Mouse (Mus musculus) forebrain, embryonic 12.5 days (tissue): ENCODE measurements at regions not wholly inside any gene's neighbourhood (a gene's known extent, or its start where the extent isn't known, plus 50 kb on each side); places are given as distances from the start of the nearest gene placed in this dataset.

Experiments
- ATAC-seq: fragments of 200-750 bp; cut with Nextera tagmentation; 2 replicates; pipeline ENCODE4 v1.8.0; 2017; ENCODE audit warnings: moderate TSS enrichment; ENCODE audit not compliant: low FRiP score
- H3K27ac ChIP-seq: fragments of 300-500 bp; sonication (generic); 2 replicates; pipeline ENCODE4 v1.5.1; 2016; ENCODE audit warnings: mild to moderate bottlenecking
- H3K27me3 ChIP-seq: fragments of 300-500 bp; sonication (generic); 2 replicates; pipeline ENCODE4 v1.6.1; 2016; ENCODE audit warnings: mild to moderate bottlenecking
- H3K36me3 ChIP-seq: fragments of 300-500 bp; sonication (generic); replicated peaks from 2 replicates; pipeline ENCODE4 v1.6.1; 2016; ENCODE audit warnings: mild to moderate bottlenecking
- H3K4me1 ChIP-seq: fragments of 300-500 bp; sonication (generic); 2 replicates; pipeline ENCODE4 v1.6.1; 2016
- H3K4me2 ChIP-seq: fragments of 300-500 bp; sonication (generic); 2 replicates; pipeline ENCODE4 v1.6.1; 2016; ENCODE audit warnings: mild to moderate bottlenecking, moderate library complexity
- H3K4me3 ChIP-seq: fragments of 300-500 bp; sonication (generic); replicated peaks from 2 replicates; pipeline ENCODE4 v1.5.1; 2016; ENCODE audit warnings: mild to moderate bottlenecking
- H3K9ac ChIP-seq: fragments of 300-500 bp; sonication (generic); 2 replicates; pipeline ENCODE4 v1.6.1; 2016; ENCODE audit warnings: mild to moderate bottlenecking
- H3K9me3 ChIP-seq: fragments of 300-500 bp; sonication (generic); 2 replicates; pipeline ENCODE4 v1.6.1; 2016
- WGBS: fragments of 180-500 bp; shearing (Covaris S2); methylation state at CpG from one replicate; pipeline ENCODE4 v1.1.7; 2016; 5-methylcytosine and 5-hydroxymethylcytosine counted together

DNA sequence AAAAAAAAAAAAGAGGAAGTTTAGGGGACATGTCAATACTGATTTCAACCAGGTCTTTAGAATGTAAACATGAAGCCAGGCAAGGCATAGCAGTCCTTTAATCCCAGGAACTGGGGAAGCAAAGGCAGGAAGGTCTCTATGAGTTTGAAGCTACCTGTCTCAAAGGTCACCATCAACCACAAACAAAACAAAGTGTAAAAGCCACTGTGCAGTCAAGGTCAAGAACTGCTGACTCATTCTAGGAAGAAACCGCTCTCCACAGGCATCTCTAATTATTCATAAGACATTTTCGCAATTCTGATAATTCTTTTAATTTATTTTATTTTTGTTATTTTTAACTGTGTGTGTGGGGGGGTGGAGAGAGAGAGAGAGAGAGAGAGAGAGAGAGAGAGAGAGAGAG lies 364.0 kb downstream of the Cntnap4 start:
- Histone ChIP-seq H3K9ac (no peak overlapping the region), H3K36me3 (no peaks in the 10 kb centered on the region), H3K27me3 (no peaks in the 10 kb centered on the region), H3K9me3 (no peaks in the 10 kb centered on the region), H3K4me3 (no peak overlapping the region), H3K27ac (no peak overlapping the region), H3K4me2 (no peak overlapping the region), H3K4me1 (no peaks in the 10 kb centered on the region)
- 94% methylated on average over 2 of the region's 2 CpGs for WGBS
- ATAC-seq = no peak

DNA sequence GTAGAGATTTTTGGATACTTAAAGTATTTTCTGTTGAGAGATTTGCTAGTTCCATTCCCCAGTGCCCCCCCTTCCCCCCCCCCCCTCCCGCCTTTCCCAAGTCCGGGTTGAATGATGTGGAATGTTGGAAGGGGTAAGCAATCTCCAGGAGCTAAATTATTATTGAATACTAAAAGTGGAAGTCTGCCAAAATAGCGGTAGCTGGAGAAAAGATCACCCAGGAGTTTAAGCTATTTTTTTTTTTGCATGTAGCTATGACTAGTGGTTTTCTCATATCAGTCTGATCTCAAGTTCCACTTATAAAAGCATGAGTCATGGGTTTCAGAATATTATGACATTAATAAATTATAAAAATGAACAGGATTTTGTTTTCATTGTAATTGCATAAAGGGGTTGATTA lies 365.6 kb downstream of the Cntnap4 start:
- no peak for ATAC-seq
- H3K4me2 ChIP-seq = no peak overlapping the region
- H3K9ac ChIP-seq = no peak overlapping the region
- WGBS = 89% methylated on average over 3 of the region's 3 CpGs
- no peak overlapping the region for H3K27ac ChIP-seq
- H3K4me3 ChIP-seq = no peak overlapping the region
- no peaks in the 10 kb centered on the region for H3K27me3 ChIP-seq
- H3K9me3 ChIP-seq = no peaks in the 10 kb centered on the region
- H3K4me1 ChIP-seq = no peaks in the 10 kb centered on the region
- no peaks in the 10 kb centered on the region for H3K36me3 ChIP-seq

DNA sequence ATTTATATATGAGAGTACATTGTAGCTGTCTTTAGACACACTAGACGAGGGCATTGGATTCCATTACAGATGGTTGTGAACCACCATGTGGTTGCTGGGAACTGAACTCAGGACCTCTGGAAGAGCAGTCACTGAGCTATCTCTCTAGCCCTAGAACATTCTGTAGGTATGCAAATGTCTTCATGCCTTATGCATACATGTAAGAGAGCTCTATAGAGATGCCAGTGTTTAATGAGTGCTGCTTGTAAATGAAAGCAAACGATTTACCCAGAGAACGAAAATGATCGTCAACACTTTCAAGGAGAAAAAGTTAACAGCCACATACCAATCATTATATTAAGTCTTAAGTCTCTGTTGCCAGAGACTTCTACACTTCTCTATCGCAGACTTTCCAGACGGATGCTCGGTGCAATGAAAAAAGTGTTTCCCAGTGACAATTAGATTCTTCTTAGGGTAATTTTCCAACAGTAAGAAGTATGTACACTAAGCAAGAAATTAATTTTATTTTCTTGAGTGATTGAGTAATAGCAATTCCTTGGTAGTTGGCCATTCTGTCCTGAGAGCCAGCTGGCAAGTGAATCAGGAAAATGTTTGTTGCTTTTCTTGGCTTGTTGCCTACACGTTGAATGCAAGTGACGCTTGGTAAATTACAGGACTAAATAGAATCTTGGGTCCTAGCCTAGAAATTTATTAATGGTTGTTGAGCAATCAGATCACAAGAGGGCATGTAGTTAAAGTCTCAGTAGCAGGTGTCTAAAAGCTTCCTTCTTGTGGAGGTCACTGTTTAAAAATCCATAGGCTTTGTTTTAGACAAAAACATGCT lies 366.3 kb downstream of the Cntnap4 start:
- H3K27me3 ChIP-seq = no peaks in the 10 kb centered on the region
- 0 out of 2 replicates have a peak, but pooled peaks cover 2% of the 10 kb centered on the region for H3K4me1 ChIP-seq
- H3K4me3 ChIP-seq = no peak overlapping the region
- H3K27ac ChIP-seq = 0 out of 2 replicates have a peak overlapping the region, but pooled peaks have one; percentile 13
- no peaks in the 10 kb centered on the region for H3K9me3 ChIP-seq
- no peaks in the 10 kb centered on the region for H3K36me3 ChIP-seq
- no peak for ATAC-seq
- WGBS = 73% methylated on average over 9 of the region's 9 CpGs
- H3K4me2 ChIP-seq = no peak overlapping the region
- H3K9ac ChIP-seq = no peak overlapping the region

DNA sequence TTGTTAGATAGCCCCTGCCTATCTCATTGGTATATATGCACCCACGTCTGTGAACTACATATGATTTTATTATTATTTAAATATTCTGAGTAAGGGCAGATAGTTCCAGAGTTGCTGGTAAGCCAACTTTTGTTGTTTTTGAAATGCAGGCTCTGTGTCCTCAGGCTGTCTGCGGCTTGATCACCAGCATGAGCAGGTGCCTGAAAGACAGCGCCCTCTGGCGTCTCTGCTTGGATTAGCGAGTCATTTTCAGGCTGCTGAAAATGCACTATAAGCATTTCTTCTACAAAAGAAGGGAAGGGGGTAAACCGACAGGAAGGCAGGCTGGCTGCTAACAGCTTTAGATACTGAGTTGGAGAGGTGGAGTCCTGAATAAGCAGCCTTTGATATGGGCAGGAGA lies 402.6 kb downstream of the Cntnap4 start:
- no peak overlapping the region for H3K9ac ChIP-seq
- no peaks in the 10 kb centered on the region for H3K9me3 ChIP-seq
- no peak overlapping the region for H3K27ac ChIP-seq
- H3K27me3 ChIP-seq = no peaks in the 10 kb centered on the region
- H3K36me3 ChIP-seq = no peaks in the 10 kb centered on the region
- no peak overlapping the region for H3K4me2 ChIP-seq
- WGBS = 6% methylated on average over 6 of the region's 6 CpGs
- no peak overlapping the region for H3K4me3 ChIP-seq
- peak; percentile 36; the same call in 1 of the 2 replicates for ATAC-seq
- H3K4me1 ChIP-seq = no peaks in the 10 kb centered on the region; the same call in 1 of the 2 replicates

DNA sequence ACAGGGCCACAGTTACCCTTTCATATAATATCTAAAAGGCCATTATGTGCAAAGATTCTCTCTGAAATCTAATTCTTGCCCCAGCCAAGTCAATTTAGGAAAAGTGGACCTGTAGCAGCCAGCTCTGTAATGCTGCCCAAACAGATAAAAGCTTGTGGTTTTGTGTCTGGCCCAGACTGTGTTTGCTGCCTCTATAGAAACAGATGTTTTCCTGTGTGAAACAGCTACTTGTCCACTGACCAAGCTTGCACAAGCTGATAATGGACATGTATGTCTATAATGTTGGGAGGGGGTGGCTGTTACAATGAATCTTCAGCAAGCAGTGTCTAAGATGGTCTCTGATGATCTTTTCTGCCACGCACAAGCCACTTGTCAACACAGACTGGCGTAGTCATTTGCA lies 405.9 kb downstream of the Cntnap4 start:
- no peak overlapping the region for H3K4me2 ChIP-seq
- H3K4me1 ChIP-seq = no peaks in the 10 kb centered on the region; the same call in 1 of the 2 replicates
- 81% methylated on average over 2 of the region's 2 CpGs for WGBS
- H3K36me3 ChIP-seq = no peaks in the 10 kb centered on the region
- ATAC-seq = no peak
- H3K4me3 ChIP-seq = no peak overlapping the region
- H3K27me3 ChIP-seq = no peaks in the 10 kb centered on the region
- H3K9ac ChIP-seq = no peak overlapping the region
- H3K9me3 ChIP-seq = no peaks in the 10 kb centered on the region
- H3K27ac ChIP-seq = no peak overlapping the region

DNA sequence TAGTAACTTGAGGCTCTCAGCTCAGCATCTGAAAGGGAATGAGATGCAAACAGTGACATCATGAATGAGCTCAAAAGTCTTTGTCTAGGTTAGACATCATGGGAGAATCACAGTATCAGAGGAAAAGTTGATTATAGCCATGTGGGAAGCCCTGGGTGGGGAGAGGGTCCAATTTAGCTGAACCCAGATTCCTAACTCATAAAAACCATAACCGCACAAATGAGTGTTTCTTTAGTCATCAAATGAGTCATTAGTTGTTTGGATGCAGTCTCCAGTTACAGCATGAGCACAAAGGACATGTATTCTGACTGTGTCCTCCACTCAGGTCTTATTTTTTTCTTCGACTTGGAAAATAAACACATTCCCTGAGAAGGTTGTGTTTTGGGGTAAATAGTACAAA lies 406.5 kb downstream of the Cntnap4 start:
- no peak for ATAC-seq
- Histone ChIP-seq H3K27ac (no peak overlapping the region), H3K9ac (no peak overlapping the region), H3K4me3 (no peak overlapping the region), H3K9me3 (no peaks in the 10 kb centered on the region), H3K27me3 (no peaks in the 10 kb centered on the region), H3K4me2 (no peak overlapping the region), H3K36me3 (no peaks in the 10 kb centered on the region), H3K4me1 (no peaks in the 10 kb centered on the region; the same call in 1 of the 2 replicates)
- WGBS = 87% methylated on average over 2 of the region's 2 CpGs

DNA sequence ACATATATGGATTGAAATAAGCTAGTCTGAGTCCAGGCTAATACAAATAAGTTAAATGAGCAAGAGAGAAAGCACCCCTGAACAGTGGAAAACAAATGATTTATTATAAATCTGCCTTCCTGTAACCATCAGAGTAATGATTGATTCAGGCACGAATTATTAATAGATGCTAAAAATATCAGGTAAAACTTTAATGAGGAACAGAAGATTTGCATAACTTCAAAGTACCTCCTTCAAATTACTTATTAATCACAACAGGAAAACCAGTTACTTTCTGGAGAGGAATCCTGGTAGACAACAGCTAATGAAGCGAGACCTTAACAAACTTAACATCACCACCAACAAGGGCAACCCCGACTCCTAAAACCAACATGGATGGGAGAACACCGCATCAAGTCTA lies 423.9 kb downstream of the Cntnap4 start:
- 85% methylated on average over 4 of the region's 4 CpGs for WGBS

DNA sequence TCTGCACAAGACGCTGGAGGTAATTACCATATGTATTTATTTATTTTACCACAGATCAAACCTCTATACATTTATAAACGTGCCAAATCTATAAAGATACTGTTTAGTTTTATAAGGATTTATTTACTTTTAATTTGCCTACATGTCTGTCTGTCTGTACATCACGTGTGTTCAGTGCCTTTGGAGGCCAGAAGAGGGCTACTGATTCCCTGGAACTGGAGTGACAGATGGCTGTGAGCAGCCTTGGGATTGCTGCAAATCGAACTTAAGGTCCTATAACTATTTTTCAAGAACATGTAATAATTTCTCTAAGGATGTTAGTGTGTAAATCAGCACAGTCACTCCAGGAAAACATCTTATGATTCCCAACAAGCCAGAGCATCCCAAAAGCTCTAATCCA lies 437.5 kb downstream of the Cntnap4 start:
- 73% methylated on average over 4 of the region's 4 CpGs for WGBS
- H3K36me3 ChIP-seq = no peaks in the 10 kb centered on the region
- no peaks in the 10 kb centered on the region for H3K9me3 ChIP-seq
- no peak overlapping the region for H3K9ac ChIP-seq
- no peak for ATAC-seq
- H3K27ac ChIP-seq = no peak overlapping the region
- H3K4me2 ChIP-seq = no peak overlapping the region
- H3K4me3 ChIP-seq = no peak overlapping the region
- no peaks in the 10 kb centered on the region for H3K4me1 ChIP-seq
- no peaks in the 10 kb centered on the region for H3K27me3 ChIP-seq

More for the DNA sequence above, 423.9 kb downstream of the Cntnap4 start:
- Histone ChIP-seq H3K4me3 (no peak overlapping the region), H3K36me3 (no peaks in the 10 kb centered on the region), H3K27me3 (no peaks in the 10 kb centered on the region), H3K4me2 (no peak overlapping the region), H3K9ac (no peak overlapping the region), H3K4me1 (no peaks in the 10 kb centered on the region), H3K27ac (no peak overlapping the region), H3K9me3 (no peaks in the 10 kb centered on the region)
- no peak for ATAC-seq

DNA sequence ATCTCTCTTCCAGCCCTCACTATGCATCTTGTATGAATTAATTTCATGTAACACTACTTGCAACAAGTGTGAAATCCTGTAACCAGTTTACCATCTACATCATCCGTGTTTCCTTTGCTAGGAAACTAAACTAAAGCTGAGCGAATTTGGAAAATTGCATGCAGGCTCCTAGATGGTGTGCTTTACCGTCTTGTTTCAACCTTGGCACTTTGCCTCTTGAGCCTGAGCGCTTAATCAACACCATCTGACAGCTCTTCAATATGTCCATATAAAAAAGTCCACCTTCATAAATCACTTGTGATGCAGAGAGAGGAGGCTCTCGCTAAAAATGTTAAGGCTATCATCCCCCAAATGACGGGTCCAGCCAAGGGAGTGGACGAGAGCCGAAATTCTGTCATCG lies 459.0 kb downstream of the Cntnap4 start:
- WGBS = 90% methylated on average over 9 of the region's 9 CpGs
- ATAC-seq = no peak
- Histone ChIP-seq H3K4me1 (no peaks in the 10 kb centered on the region), H3K27me3 (no peaks in the 10 kb centered on the region), H3K27ac (no peak overlapping the region), H3K9me3 (no peaks in the 10 kb centered on the region), H3K4me2 (no peak overlapping the region), H3K4me3 (no peak overlapping the region), H3K36me3 (no peaks in the 10 kb centered on the region), H3K9ac (no peak overlapping the region)

DNA sequence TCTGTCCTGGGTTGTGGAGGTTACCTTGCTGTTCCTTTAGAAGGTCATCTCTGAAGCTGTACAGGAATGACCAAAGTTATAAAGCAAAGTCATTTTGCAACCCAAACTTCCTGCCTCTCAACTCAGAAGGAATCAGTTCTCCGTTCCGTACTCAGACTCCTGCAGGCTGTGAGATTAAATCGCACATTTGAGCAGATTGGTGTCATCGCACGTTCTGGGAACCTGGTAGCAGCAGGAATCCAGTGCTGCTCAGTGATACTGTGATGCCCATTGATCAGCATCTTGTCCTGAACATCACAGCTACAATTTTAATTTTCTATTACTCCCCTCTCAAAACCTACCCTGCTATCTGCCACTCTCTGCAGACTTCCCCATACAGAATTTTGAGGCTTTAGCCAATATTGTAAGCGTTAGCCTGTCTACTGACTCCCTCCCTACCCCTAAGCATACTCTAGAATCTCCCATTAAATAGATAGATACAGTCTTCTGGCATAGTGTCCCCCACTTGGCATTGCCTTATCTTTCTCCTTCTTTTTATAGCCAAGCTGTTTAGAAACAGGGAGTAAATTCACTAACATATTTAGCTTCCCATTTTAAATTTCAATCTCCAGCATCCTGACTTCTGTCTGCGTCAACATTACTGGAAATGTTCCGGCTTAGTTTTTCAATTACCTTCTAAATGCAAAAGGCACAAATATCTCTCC lies 482.1 kb downstream of the Cntnap4 start:
- Histone ChIP-seq H3K4me2 (no peak overlapping the region), H3K4me3 (no peak overlapping the region), H3K9ac (no peak overlapping the region), H3K27ac (no peak overlapping the region), H3K36me3 (no peaks in the 10 kb centered on the region), H3K4me1 (no peaks in the 10 kb centered on the region), H3K9me3 (no peaks in the 10 kb centered on the region), H3K27me3 (no peaks in the 10 kb centered on the region)
- no peak for ATAC-seq
- 91% methylated on average over 8 of the region's 8 CpGs for WGBS

DNA sequence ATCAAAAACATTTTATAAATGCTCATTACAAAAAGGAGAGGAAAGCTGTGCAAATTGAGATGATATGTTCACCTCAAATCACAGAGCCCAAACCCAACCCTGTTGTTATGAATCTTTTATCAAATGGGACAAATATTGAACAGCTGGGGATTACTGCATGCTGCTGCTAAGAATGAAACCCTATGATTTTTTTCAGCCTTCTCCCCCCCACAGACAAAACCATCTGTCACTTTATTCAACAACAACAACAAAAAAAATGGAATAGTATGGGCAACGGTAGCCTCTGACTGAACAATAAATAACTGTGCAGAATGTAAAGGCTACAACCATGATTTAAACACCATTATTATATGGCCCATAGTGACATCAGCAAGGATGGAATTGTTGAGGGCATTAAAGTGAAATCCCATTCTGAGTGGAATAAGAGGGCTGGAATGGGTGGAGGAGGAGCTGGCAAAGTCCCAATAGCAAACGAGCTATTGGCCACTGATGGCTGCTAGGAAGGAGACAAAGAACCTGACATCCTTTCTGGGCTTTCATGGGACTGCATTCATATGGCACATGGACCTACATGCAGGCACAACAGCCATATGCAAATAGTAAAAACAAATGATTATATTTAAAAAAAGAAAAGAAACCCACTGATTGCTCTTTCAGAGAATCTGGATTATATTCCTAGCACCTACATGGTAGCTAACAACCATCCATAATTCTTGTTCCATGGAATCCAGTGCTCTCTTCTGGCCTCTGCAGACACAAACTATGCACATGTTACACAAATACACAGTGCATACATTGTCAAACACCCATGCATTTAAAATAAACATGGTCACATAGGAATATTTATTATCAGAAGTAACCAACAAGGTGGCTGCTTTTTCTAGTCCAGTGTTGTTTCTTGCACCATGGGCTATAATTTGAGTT lies 495.7 kb downstream of the Cntnap4 start:
- H3K4me2 ChIP-seq = no peak overlapping the region
- WGBS = 34% methylated on average over 2 of the region's 2 CpGs
- no peaks in the 10 kb centered on the region for H3K36me3 ChIP-seq
- no peaks in the 10 kb centered on the region for H3K27me3 ChIP-seq
- peak; percentile 78; the same call in 1 of the 2 replicates for ATAC-seq
- H3K9me3 ChIP-seq = no peaks in the 10 kb centered on the region
- no peak overlapping the region for H3K4me3 ChIP-seq
- no peak overlapping the region for H3K9ac ChIP-seq
- peak overlapping the region; percentile 65 for H3K27ac ChIP-seq
- H3K4me1 ChIP-seq = peaks cover 3% of the 10 kb centered on the region; the same call in 1 of the 2 replicates

DNA sequence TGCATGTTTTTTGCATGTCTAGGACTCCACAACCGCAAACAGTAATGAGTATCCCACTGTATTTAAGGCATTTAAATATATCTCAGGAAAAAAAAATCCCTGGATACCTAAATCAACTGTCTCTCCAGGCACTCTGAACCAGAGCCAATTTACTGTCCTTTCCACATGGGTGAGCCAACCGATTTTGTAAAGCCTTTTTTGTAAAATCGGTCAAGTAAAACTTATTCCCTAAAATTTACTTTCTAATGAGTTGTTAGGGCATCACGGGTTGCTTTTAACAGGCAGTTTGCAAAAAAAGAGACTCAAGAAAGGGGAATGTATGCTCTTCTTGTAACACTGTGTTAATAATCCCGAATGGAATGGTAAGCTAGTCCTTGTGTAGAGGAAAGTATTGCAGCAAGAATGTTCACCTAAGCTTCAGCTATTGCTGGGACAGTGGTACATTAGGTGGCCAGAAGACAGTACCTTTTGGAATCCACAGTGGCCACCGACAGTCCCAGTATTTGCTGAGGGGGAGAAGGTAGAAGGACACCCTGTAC lies 496.4 kb downstream of the Cntnap4 start:
- no peaks in the 10 kb centered on the region for H3K36me3 ChIP-seq
- no peak overlapping the region for H3K4me3 ChIP-seq
- H3K4me1 ChIP-seq = peaks cover 3% of the 10 kb centered on the region; the same call in 1 of the 2 replicates
- H3K4me2 ChIP-seq = no peak overlapping the region
- no peak overlapping the region for H3K9ac ChIP-seq
- no peaks in the 10 kb centered on the region for H3K27me3 ChIP-seq
- WGBS = 49% methylated on average over 6 of the region's 6 CpGs
- ATAC-seq = peak; percentile 63; the same call in 1 of the 2 replicates
- H3K27ac ChIP-seq = peak overlapping the region; percentile 65
- H3K9me3 ChIP-seq = no peaks in the 10 kb centered on the region
